Mouse (Mus musculus) ES-E14 (cell line): ENCODE measurements at regions not wholly inside any gene's neighbourhood (a gene's known extent, or its start where the extent isn't known, plus 50 kb on each side); places are given as distances from the start of the nearest gene placed in this dataset.

Source experiments
- CHD2 ChIP-seq: IDR thresholded peaks from 2 replicates; pipeline ENCODE4 v1.6.1; 2014; ENCODE audit warnings: mild to moderate bottlenecking, low read depth, low read length, inconsistent platforms
- HCFC1 ChIP-seq: IDR thresholded peaks from 2 replicates; pipeline ENCODE4 v1.6.1; 2012; ENCODE audit warnings: low read length, inconsistent platforms, borderline replicate concordance; ENCODE audit not compliant: insufficient read depth
- MAFK ChIP-seq: IDR thresholded peaks from 2 replicates; pipeline ENCODE4 v1.6.1; 2014; ENCODE audit warnings: mild to moderate bottlenecking, low read depth, low read length, inconsistent platforms; ENCODE audit not compliant: insufficient read depth
- ZC3H11A ChIP-seq: IDR thresholded peaks from 2 replicates; pipeline ENCODE4 v1.6.1; 2012; ENCODE audit warnings: low read depth, mild to moderate bottlenecking, inconsistent platforms, low read length, borderline replicate concordance
- ZNF384 ChIP-seq: IDR thresholded peaks from 2 replicates; pipeline ENCODE4 v1.6.1; 2012; ENCODE audit warnings: low read depth, low read length, inconsistent platforms

DNA sequence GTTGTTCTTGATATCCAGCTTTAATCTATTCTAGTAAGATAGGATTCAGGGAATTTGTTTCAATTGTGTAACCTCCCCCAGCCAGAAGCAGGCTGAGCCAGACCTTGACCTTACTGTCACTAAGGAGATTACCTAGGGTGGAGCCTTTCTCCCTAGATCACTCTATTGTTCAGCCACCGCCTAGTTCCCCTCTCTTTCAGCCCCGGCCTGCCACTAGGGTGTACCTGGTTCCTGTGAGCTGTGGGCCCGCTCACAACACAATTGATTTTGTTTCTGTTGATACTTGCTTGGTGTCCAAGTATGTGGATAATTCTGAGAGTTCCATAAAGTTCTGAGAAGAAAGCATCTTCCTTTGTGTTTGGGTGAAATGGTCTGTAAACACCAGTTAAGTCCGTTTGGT lies 228.8 kb upstream of the Fam3c start:
- TF ChIP-seq CHD2 (no peak), ZNF384 (no peak), MAFK (no peak), ZC3H11A (no peak), HCFC1 (no peak)
